Mouse (Mus musculus) ovary, adult 2 months (tissue): ENCODE measurements around the gene Commd4. TPM values are rescaled to one million over a fixed set of nuclear protein-coding genes. Genes with fewer than 3 reads are reported as not detected.

Source experiments
- polyA plus RNA-seq: library from polyadenylated mRNA; depleted of rRNA; stranded (reverse); fragments of >200 nt; gene quantifications from 2 replicates; pipeline ENCODE4 v1.2.3, GENCODE M21; 2012; rRNA removed

Gene Commd4
- polyA plus RNA-seq = 211 and 215 TPM in 2 replicates

GRCm38 (mm10) chr9:57158013-57158470 is at the start of gene Commd4:
Gene Commd4, minus strand, starts transcription at chr9:57158331.

GRCm38 (mm10) chr9:57148144-57148878 is 9.8 kb downstream of the Commd4 start, which contains the start of gene Neil1:
Gene Neil1, minus strand, starts transcription at chr9:57148305.

GRCm38 (mm10) chr9:57130577-57131433 is 27.3 kb downstream of the Commd4 start, which contains the start of gene Man2c1:
Gene Man2c1, plus strand, starts transcription at chr9:57130690.

Other genes with a start within 250 kb of the Commd4 start
- 19.8 and 22.8 TPM in 2 replicates for gene Snx33, start 230.0 kb downstream of the Commd4 start, polyA plus RNA-seq
- gene Imp3, start 220.9 kb downstream of the Commd4 start, polyA plus RNA-seq = 465 and 661 TPM in 2 replicates
- gene Snupn, start 207.5 kb downstream of the Commd4 start, polyA plus RNA-seq = 4.2 and 5.4 TPM in 2 replicates
- 34.9 and 76.3 TPM in 2 replicates for gene Ptpn9, start 163.4 kb downstream of the Commd4 start, polyA plus RNA-seq
- gene Sin3a, start 86.3 kb downstream of the Commd4 start, polyA plus RNA-seq = 65.5 and 198 TPM in 2 replicates
- 386 and 391 TPM in 2 replicates for gene Man2c1, start 27.6 kb downstream of the Commd4 start, polyA plus RNA-seq
- gene Neil1, start 10.0 kb downstream of the Commd4 start, polyA plus RNA-seq = 10.7 and 13.0 TPM in 2 replicates
- gene Trcg1, start 78.2 kb upstream of the Commd4 start, polyA plus RNA-seq = not detected in 2 replicates
- 41.4 and 43.9 TPM in 2 replicates for gene 1700017B05Rik, start 104.3 kb upstream of the Commd4 start, polyA plus RNA-seq